1 mouse cellular context compared by ENCODE assay signal in the genomic region with DNA sequence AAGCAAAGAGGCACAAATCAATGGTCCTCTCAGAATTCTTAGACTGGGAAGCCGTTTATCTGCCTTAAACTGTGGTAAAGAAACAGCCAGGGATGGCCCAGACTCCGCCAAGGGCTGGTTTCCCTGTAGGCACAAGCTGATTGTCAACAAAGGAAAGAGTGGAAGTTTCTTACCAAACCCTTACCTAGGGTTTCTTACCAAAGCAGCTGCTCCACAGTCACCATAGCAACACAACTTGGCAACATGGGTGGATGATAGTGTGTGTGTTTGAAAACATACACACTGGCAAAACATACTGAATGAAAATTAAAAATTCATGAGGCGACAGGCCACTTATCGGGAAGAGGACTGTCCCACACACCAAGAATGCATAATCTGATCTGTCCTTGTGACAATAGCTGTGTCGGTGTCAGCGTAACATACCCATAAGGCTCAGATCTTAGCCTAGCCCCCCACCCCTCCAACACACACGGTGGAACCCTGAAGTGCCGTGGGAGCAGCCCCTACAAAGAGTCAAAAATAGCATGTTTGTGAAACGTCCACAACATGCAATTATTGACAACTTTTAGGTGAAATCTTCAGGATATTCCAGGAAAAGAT.
TF ChIP-seq lines count a peak whose summit lies in the region.

No protein-coding gene starts in this region.

TF ChIP-seq in MEL, 35 proteins besides CTCF, POLR2A, EP300 and RAD21 (continued from another document):
- TF ChIP-seq MEF2A (IDR thresholded peaks at IDR 0.05; ENCODE audit: extremely low read depth, insufficient replicate concordance, low read depth, low read length, poor library complexity, severe bottlenecking) (no peak), POLR2AphosphoS5 (IDR thresholded peaks at IDR 0.05; ENCODE audit: borderline replicate concordance, low read depth, low read length) (no peak), KAT2A (conservative IDR thresholded peaks at IDR 0.05; ENCODE audit: low read depth, low read length) (no peak), UBTF (IDR thresholded peaks at IDR 0.05; ENCODE audit: borderline replicate concordance, insufficient read depth, low read depth, low read length) (no peak), MAZ (IDR thresholded peaks at IDR 0.05; ENCODE audit: low read depth, low read length) (no peak), TBP (IDR thresholded peaks at IDR 0.05; ENCODE audit: low read depth, low read length) (no peak), ELF1 (IDR thresholded peaks at IDR 0.05; ENCODE audit: low read depth, low read length) (no peak), ZNF384 (IDR thresholded peaks at IDR 0.05; ENCODE audit: low read depth, low read length) (no peak), NELFE (IDR thresholded peaks at IDR 0.05; ENCODE audit: low read depth, low read length) (no peak), MYB (IDR thresholded peaks at IDR 0.05; ENCODE audit: low read depth, low read length) (no peak)
